Mouse (Mus musculus) forebrain, embryonic 12.5 days (tissue): ENCODE measurements at regions not wholly inside any gene's neighbourhood (a gene's known extent, or its start where the extent isn't known, plus 50 kb on each side); places are given as distances from the start of the nearest gene placed in this dataset.
"Not testable (repeated sequence)": the region's sequence is repeated elsewhere in the genome, so short reads cannot be mapped to it uniquely, and the experiment has no call there.

ENCODE experiments used
- ATAC-seq: fragments of 200-750 bp; cut with Nextera tagmentation; 2 replicates; pipeline ENCODE4 v1.8.0; 2017; ENCODE audit warnings: moderate TSS enrichment; ENCODE audit not compliant: low FRiP score
- H3K27ac ChIP-seq: fragments of 300-500 bp; sonication (generic); 2 replicates; pipeline ENCODE4 v1.5.1; 2016; ENCODE audit warnings: mild to moderate bottlenecking
- H3K27me3 ChIP-seq: fragments of 300-500 bp; sonication (generic); 2 replicates; pipeline ENCODE4 v1.6.1; 2016; ENCODE audit warnings: mild to moderate bottlenecking
- H3K36me3 ChIP-seq: fragments of 300-500 bp; sonication (generic); replicated peaks from 2 replicates; pipeline ENCODE4 v1.6.1; 2016; ENCODE audit warnings: mild to moderate bottlenecking
- H3K4me1 ChIP-seq: fragments of 300-500 bp; sonication (generic); 2 replicates; pipeline ENCODE4 v1.6.1; 2016
- H3K4me2 ChIP-seq: fragments of 300-500 bp; sonication (generic); 2 replicates; pipeline ENCODE4 v1.6.1; 2016; ENCODE audit warnings: mild to moderate bottlenecking, moderate library complexity
- H3K4me3 ChIP-seq: fragments of 300-500 bp; sonication (generic); replicated peaks from 2 replicates; pipeline ENCODE4 v1.5.1; 2016; ENCODE audit warnings: mild to moderate bottlenecking
- H3K9ac ChIP-seq: fragments of 300-500 bp; sonication (generic); 2 replicates; pipeline ENCODE4 v1.6.1; 2016; ENCODE audit warnings: mild to moderate bottlenecking
- H3K9me3 ChIP-seq: fragments of 300-500 bp; sonication (generic); 2 replicates; pipeline ENCODE4 v1.6.1; 2016
- WGBS: fragments of 180-500 bp; shearing (Covaris S2); methylation state at CpG from one replicate; pipeline ENCODE4 v1.1.7; 2016; 5-methylcytosine and 5-hydroxymethylcytosine counted together

DNA sequence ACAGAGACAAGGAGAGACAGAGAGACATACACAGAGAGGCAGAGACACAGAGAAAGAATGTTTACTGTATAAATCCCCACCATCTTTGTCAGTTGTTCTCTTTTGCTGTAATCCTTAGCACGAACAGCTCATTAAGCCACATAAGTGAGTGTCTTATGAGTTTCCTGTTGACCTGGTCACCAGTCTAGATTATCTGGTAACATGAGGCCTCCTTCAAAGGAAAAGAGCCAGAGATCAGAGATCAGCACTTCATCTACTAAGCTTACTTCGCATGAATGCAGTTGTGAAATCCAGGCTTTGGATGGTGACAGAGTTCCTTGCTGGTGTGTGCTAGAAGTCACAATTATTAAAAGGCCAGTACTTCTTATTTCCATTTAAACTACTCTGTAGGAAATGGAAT is 566.2 kb downstream of the Nebl start:
- no peak for ATAC-seq
- Histone ChIP-seq H3K9me3 (no peaks in the 10 kb centered on the region), H3K9ac (no peak overlapping the region), H3K27me3 (no peaks in the 10 kb centered on the region), H3K4me1 (no peaks in the 10 kb centered on the region), H3K4me2 (no peak overlapping the region), H3K36me3 (no peaks in the 10 kb centered on the region), H3K27ac (no peak overlapping the region), H3K4me3 (no peak overlapping the region)
- WGBS: 75% methylated on average over 2 of the region's 2 CpGs

GRCm38 (mm10) chr2:17158463-17158862 is 572.8 kb downstream of the Nebl start:
- Histone ChIP-seq H3K27ac (no peak overlapping the region), H3K4me1 (no peaks in the 10 kb centered on the region), H3K9ac (no peak overlapping the region), H3K27me3 (no peaks in the 10 kb centered on the region), H3K4me3 (no peak overlapping the region), H3K36me3 (no peaks in the 10 kb centered on the region), H3K4me2 (no peak overlapping the region), H3K9me3 (no peaks in the 10 kb centered on the region)
- WGBS: 86% methylated on average over 1 of the region's 1 CpGs
- ATAC-seq: no peak

DNA sequence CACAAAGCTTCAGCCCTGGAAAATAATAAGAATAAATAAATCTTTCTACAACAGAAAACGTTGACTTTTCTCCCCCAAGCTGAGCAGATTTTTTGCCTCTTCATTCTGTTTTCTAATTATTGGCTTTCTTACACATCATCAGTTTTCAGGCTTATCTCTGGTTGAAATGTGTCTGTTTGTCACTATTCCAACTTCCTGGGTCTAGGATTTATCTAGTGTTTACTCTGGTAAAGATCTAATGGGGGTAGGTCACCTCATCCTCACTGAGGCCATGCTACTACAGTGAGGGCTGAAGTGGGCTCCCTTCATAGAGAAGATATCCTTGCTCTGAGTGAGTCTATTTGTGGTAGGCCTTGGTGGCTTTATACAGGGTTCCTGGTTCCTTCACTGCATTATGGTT is 573.9 kb downstream of the Nebl start:
- H3K4me1 ChIP-seq: no peaks in the 10 kb centered on the region
- no peak overlapping the region for H3K4me3 ChIP-seq
- no peak overlapping the region for H3K4me2 ChIP-seq
- H3K27me3 ChIP-seq: no peaks in the 10 kb centered on the region
- H3K36me3 ChIP-seq: no peaks in the 10 kb centered on the region
- no peak overlapping the region for H3K9ac ChIP-seq
- WGBS: 76% methylated on average over 1 of the region's 1 CpGs
- H3K27ac ChIP-seq: no peak overlapping the region
- no peak for ATAC-seq
- H3K9me3 ChIP-seq: no peaks in the 10 kb centered on the region

GRCm38 (mm10) chr2:17155596-17155995 is 575.7 kb downstream of the Nebl start:
- H3K4me3 ChIP-seq: no peak overlapping the region
- H3K36me3 ChIP-seq: no peaks in the 10 kb centered on the region
- H3K9ac ChIP-seq: no peak overlapping the region
- H3K4me2 ChIP-seq: no peak overlapping the region
- H3K4me1 ChIP-seq: no peaks in the 10 kb centered on the region
- H3K27ac ChIP-seq: no peak overlapping the region
- no peaks in the 10 kb centered on the region for H3K9me3 ChIP-seq
- ATAC-seq: no peak
- WGBS: 87% methylated on average over 2 of the region's 2 CpGs
- H3K27me3 ChIP-seq: no peaks in the 10 kb centered on the region

DNA sequence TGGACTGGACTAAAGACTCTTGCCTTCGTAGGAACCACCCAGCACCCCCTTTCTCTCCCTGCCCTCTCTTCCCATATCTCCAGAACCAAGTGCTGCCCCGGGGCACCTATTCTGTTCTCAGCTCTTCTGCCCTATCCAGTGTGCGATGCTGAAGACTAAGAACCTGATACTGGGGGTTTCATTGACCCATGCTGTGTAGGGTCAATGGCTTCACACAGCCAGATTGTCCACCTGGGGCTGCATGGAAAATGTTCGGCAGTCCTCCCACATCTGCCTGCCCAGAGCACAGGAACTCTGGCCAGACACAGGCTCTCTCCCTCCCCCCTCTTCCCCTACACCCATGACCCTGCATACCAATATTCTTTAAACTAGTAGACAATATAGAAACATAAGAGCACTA is 607.6 kb downstream of the Nebl start:
- Histone ChIP-seq H3K4me3 (no peak overlapping the region), H3K9me3 (no peaks in the 10 kb centered on the region)

DNA sequence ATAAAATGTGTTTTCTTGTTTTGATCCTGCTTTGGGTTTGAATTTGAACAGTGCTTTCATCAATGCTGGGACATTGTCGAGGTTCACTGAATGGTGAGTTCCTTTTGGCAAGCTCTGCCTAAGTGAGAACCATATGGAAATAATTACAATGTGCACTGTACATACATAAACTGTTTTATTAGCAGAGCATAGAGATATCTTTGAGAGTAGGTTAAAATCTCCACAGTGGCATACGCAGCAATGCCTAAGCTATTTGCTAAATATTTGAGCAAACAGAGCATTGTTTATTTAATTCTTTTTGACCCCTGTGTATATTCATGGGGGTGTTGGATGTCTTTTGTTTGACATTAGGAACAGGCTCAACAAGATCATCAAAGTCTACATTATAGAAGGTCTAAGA is 614.0 kb downstream of the Nebl start:
- no peaks in the 10 kb centered on the region for H3K36me3 ChIP-seq
- no peak overlapping the region for H3K27ac ChIP-seq
- no peak overlapping the region for H3K4me2 ChIP-seq
- no peak overlapping the region for H3K4me3 ChIP-seq
- no peaks in the 10 kb centered on the region for H3K9me3 ChIP-seq
- no peak for ATAC-seq
- H3K4me1 ChIP-seq: no peaks in the 10 kb centered on the region
- no peak overlapping the region for H3K9ac ChIP-seq
- H3K27me3 ChIP-seq: no peaks in the 10 kb centered on the region
- WGBS: 79% methylated on average over 2 of the region's 2 CpGs

More for the DNA sequence above, 607.6 kb downstream of the Nebl start:
- no peak overlapping the region for H3K9ac ChIP-seq
- H3K27ac ChIP-seq: no peak overlapping the region
- no peaks in the 10 kb centered on the region for H3K36me3 ChIP-seq
- H3K4me2 ChIP-seq: no peak overlapping the region
- ATAC-seq: no peak
- H3K27me3 ChIP-seq: no peaks in the 10 kb centered on the region
- 87% methylated on average over 4 of the region's 4 CpGs for WGBS
- no peaks in the 10 kb centered on the region for H3K4me1 ChIP-seq

- Histone ChIP-seq H3K4me2 (no peak overlapping the region), H3K9me3 (no peaks in the 10 kb centered on the region), H3K27ac (no peak overlapping the region), H3K4me3 (no peak overlapping the region), H3K36me3 (no peaks in the 10 kb centered on the region), H3K9ac (no peak overlapping the region), H3K27me3 (no peaks in the 10 kb centered on the region), H3K4me1 (no peaks in the 10 kb centered on the region)
- 94% methylated on average over 1 of the region's 1 CpGs for WGBS
- no peak for ATAC-seq
Measured at GRCm38 (mm10) chr2:17111177-17111576, 620.1 kb downstream of the Nebl start.

DNA sequence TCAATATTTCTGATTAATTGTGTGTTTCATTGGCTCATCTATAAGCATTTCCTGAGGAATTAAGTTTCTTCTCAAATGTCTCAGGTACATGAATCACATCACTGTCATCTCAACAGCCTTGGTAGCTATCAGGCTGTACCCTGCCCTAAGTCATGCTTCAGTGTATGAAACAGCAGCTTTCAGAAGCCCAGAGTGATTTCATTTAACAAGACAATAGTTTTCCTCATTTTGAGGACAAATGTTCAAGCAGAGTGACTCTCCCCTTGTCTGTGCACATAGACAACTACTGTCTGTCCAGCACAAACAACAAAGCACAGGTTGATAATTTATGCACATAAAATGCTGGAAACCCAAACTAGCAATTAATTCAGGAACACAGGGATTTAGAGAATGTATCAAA is 630.1 kb downstream of the Nebl start:
- no peaks in the 10 kb centered on the region for H3K4me1 ChIP-seq
- peaks cover 19% of the 10 kb centered on the region for H3K9me3 ChIP-seq
- H3K4me2 ChIP-seq: no peak overlapping the region
- H3K27me3 ChIP-seq: no peaks in the 10 kb centered on the region
- no peak overlapping the region for H3K27ac ChIP-seq
- H3K9ac ChIP-seq: no peak overlapping the region
- no peak overlapping the region for H3K4me3 ChIP-seq
- ATAC-seq: no peak
- H3K36me3 ChIP-seq: no peaks in the 10 kb centered on the region

- Histone ChIP-seq H3K4me3 (no peak overlapping the region), H3K27ac (no peak overlapping the region), H3K4me1 (no peaks in the 10 kb centered on the region), H3K36me3 (no peaks in the 10 kb centered on the region), H3K9ac (no peak overlapping the region), H3K4me2 (no peak overlapping the region), H3K9me3 (peaks cover 19% of the 10 kb centered on the region), H3K27me3 (no peaks in the 10 kb centered on the region)
- 72% methylated on average over 20 of the region's 20 CpGs for WGBS
- no peak for ATAC-seq
Measured at GRCm38 (mm10) chr2:17097546-17097945, 633.7 kb downstream of the Nebl start.

GRCm38 (mm10) chr2:17091454-17091853 is 639.8 kb downstream of the Nebl start:
- H3K36me3 ChIP-seq: no peaks in the 10 kb centered on the region
- no peak for ATAC-seq
- no peak overlapping the region for H3K9ac ChIP-seq
- no peaks in the 10 kb centered on the region for H3K9me3 ChIP-seq
- WGBS: 89% methylated on average over 1 of the region's 1 CpGs
- H3K4me3 ChIP-seq: no peak overlapping the region
- no peak overlapping the region for H3K27ac ChIP-seq
- H3K4me1 ChIP-seq: no peaks in the 10 kb centered on the region
- no peak overlapping the region for H3K4me2 ChIP-seq
- H3K27me3 ChIP-seq: no peaks in the 10 kb centered on the region

GRCm38 (mm10) chr2:17081266-17081665 is 650.0 kb downstream of the Nebl start:
- H3K9ac ChIP-seq: no peak overlapping the region
- H3K9me3 ChIP-seq: no peaks in the 10 kb centered on the region
- no peak for ATAC-seq
- no peaks in the 10 kb centered on the region for H3K27me3 ChIP-seq
- H3K27ac ChIP-seq: no peak overlapping the region
- WGBS: 97% methylated on average over 2 of the region's 2 CpGs
- no peak overlapping the region for H3K4me2 ChIP-seq
- H3K4me3 ChIP-seq: no peak overlapping the region
- H3K36me3 ChIP-seq: no peaks in the 10 kb centered on the region
- no peaks in the 10 kb centered on the region for H3K4me1 ChIP-seq

- not testable (repeated sequence) for H3K4me3 ChIP-seq, H3K36me3 ChIP-seq, H3K9me3 ChIP-seq, H3K27me3 ChIP-seq, H3K9ac ChIP-seq, ATAC-seq, H3K4me1 ChIP-seq, H3K4me2 ChIP-seq, H3K27ac ChIP-seq
- 90% methylated on average over 26 of the region's 26 CpGs for WGBS
Measured at GRCm38 (mm10) chr2:17065149-17066145, 665.8 kb downstream of the Nebl start.
